Mouse (Mus musculus): ENCODE results near the gene Ephb2. TPM values are rescaled to one million over a fixed set of nuclear protein-coding genes. Genes with fewer than 3 reads are reported as not detected.
A peak's percentile ranks its signal among the peaks of the same experiment; 100 is the strongest.

Gene Ephb2
- polyA plus RNA-seq (2012; rRNA removed): 2.7 and 6.1 TPM in 2 replicates

DNA sequence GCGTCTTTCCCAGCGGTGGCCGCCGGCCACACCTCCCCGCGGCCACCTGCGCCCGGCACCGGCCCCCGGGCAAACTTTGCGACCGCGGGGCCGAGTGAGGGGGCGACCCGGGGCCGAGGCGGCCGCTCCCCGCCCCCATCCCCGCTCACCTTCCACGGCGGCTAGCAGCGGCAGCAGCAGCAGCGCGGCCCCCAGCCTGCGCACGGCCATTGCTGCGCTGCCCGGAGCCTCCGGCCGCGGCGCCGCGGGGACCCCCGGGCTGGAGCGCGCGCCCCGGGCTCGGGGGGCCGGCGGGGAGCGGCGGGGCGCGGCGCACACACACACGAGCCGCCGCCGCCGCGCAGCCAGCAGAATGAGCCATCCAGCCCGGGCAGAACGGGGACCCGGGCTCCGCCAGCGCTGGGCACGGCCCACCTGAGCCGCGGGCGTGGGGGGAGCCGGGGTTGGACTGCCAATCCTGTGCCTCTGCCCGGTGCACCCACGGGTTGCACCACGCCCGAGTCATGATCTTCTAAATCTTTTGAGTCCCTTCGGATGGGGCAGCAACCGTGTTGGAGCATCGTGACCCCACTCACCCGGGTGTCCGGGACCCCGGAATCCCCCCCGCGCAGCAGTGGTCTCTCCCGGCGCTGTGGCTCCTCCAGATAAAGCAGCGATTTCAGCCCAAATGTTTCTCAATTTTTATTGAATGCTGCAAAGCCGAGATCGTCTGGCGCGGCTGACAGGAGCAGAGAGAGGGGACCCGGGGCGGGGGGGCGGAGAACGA is at the start of gene Ephb2:
Gene Ephb2 (minus strand): TSS at position 368 of the 766 bp plus-strand sequence.
- Histone ChIP-seq H3K36me3 (ENCODE audit: control insufficient read depth, insufficient read depth, low read length) (no peaks in the 10 kb centered on the region), H3K4me1 (ENCODE audit: control insufficient read depth, insufficient read depth, insufficient read length) (peaks cover 8% of the 10 kb centered on the region), H3K4me3 (ENCODE audit: extremely low read depth, insufficient read depth, insufficient read length) (peak within 1 kb of the TSS; percentile 45; the same call in 1 of the 2 replicates), H3K27me3 (ENCODE audit: control insufficient read depth, insufficient read depth, low read length) (peaks cover 22% of the 10 kb centered on the region), H3K27ac (ENCODE audit: insufficient read depth, low read length) (peak within 1 kb of the TSS; percentile 48; the same call in 1 of the 2 replicates)
- under 1% methylated on average over 72 of the region's 88 CpGs for WGBS
- peak; percentile 20 to 28 for DNase-seq (ENCODE audit: low read depth in 1 of 2, low spot score in 2 of 2)
- TF ChIP-seq CTCF (IDR thresholded peaks at IDR 0.05; ENCODE audit: extremely low read depth, insufficient read depth, insufficient read length, insufficient replicate concordance): no peak
- TF ChIP-seq POLR2A (IDR thresholded peaks at IDR 0.05; ENCODE audit: low read depth, low read length): no peak

DNA sequence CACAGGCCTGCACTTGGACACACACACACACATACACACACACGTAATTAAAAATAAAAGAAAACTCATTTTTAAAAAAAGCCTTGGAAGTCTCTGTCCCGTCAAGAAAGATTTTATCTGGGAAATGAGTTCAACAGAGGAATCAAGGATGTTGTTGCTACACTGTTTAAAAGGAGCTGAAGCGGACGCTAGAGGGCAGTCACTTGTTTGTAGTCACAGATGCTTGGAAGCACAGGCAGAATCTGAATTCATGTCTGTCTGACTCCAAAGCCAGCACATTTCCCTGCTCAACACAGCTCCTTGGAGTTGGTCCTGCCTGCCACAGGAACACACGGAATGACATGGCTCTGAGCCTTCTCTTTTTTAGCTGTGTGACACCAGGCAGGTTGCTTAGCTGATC is 42.8 kb upstream of the Ephb2 start:
- DNase-seq (ENCODE audit: low read depth in 1 of 2, low spot score in 2 of 2): no peak
- Histone ChIP-seq H3K36me3 (ENCODE audit: control insufficient read depth, insufficient read depth, low read length) (no peaks in the 10 kb centered on the region), H3K27ac (ENCODE audit: insufficient read depth, low read length) (no peak overlapping the region), H3K4me1 (ENCODE audit: control insufficient read depth, insufficient read depth, insufficient read length) (no peaks in the 10 kb centered on the region), H3K27me3 (ENCODE audit: control insufficient read depth, insufficient read depth, low read length) (no peaks in the 10 kb centered on the region), H3K4me3 (ENCODE audit: extremely low read depth, insufficient read depth, insufficient read length) (no peak overlapping the region)
- TF ChIP-seq CTCF (IDR thresholded peaks at IDR 0.05; ENCODE audit: extremely low read depth, insufficient read depth, insufficient read length, insufficient replicate concordance) (no peak), POLR2A (IDR thresholded peaks at IDR 0.05; ENCODE audit: low read depth, low read length) (no peak)
- WGBS: 49% methylated on average over 5 of the region's 5 CpGs

DNA sequence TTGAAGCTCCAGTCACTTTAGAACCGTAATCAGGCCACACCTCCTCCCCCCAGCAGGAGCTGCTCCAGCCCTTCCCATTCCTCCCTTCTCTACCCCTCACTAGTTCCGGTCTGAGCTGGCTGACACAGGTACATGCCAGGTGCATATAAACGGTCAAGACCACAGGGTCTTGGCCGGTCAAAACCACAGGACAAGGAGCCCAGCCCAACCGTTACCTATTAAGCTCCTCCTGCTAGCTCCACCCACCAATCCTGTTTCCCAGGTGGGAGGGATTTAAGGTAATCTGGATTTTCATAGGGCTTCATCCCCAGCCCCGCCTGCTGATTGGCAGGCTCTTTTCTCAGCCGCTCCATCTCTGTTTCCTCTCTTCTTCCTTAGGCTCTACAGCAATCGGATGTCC is 42.4 kb upstream of the Ephb2 start:
- H3K36me3 ChIP-seq (ENCODE audit: control insufficient read depth, insufficient read depth, low read length): no peaks in the 10 kb centered on the region
- H3K27ac ChIP-seq (ENCODE audit: insufficient read depth, low read length): no peak overlapping the region
- no peaks in the 10 kb centered on the region for H3K4me1 ChIP-seq (ENCODE audit: control insufficient read depth, insufficient read depth, insufficient read length)
- no peak for DNase-seq (ENCODE audit: low read depth in 1 of 2, low spot score in 2 of 2)
- H3K27me3 ChIP-seq (ENCODE audit: control insufficient read depth, insufficient read depth, low read length): no peaks in the 10 kb centered on the region
- no peak overlapping the region for H3K4me3 ChIP-seq (ENCODE audit: extremely low read depth, insufficient read depth, insufficient read length)
- WGBS: 71% methylated on average over 8 of the region's 8 CpGs
- TF ChIP-seq POLR2A (IDR thresholded peaks at IDR 0.05; ENCODE audit: low read depth, low read length) (no peak), CTCF (IDR thresholded peaks at IDR 0.05; ENCODE audit: extremely low read depth, insufficient read depth, insufficient read length, insufficient replicate concordance) (no peak)

DNA sequence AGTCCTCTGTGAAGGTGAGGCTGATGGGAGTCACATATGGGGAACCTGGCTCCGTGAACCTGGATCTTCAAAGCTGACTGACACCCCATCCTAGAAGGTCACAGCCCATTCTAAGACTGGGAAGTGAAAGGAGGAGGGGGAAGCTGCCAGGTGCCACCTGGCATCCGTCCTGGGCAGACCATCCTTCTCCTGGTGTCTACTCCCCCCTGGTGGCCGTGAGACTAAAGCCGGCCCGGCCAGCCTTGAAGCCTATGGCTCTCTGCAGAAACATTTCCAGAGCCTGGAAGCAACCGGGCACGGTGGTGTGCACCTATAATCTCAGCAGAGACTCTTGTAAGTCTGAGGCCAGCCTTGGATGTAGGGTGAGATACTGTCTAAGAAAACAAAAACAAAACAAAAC is 41.2 kb upstream of the Ephb2 start:
- TF ChIP-seq CTCF (IDR thresholded peaks at IDR 0.05; ENCODE audit: extremely low read depth, insufficient read depth, insufficient read length, insufficient replicate concordance) (no peak), POLR2A (IDR thresholded peaks at IDR 0.05; ENCODE audit: low read depth, low read length) (no peak)
- H3K4me1 ChIP-seq (ENCODE audit: control insufficient read depth, insufficient read depth, insufficient read length): no peaks in the 10 kb centered on the region
- no peak overlapping the region for H3K27ac ChIP-seq (ENCODE audit: insufficient read depth, low read length)
- 13% methylated on average over 7 of the region's 7 CpGs for WGBS
- no peak for DNase-seq (ENCODE audit: low read depth in 1 of 2, low spot score in 2 of 2)
- no peaks in the 10 kb centered on the region for H3K27me3 ChIP-seq (ENCODE audit: control insufficient read depth, insufficient read depth, low read length)
- H3K36me3 ChIP-seq (ENCODE audit: control insufficient read depth, insufficient read depth, low read length): no peaks in the 10 kb centered on the region
- no peak overlapping the region for H3K4me3 ChIP-seq (ENCODE audit: extremely low read depth, insufficient read depth, insufficient read length)

DNA sequence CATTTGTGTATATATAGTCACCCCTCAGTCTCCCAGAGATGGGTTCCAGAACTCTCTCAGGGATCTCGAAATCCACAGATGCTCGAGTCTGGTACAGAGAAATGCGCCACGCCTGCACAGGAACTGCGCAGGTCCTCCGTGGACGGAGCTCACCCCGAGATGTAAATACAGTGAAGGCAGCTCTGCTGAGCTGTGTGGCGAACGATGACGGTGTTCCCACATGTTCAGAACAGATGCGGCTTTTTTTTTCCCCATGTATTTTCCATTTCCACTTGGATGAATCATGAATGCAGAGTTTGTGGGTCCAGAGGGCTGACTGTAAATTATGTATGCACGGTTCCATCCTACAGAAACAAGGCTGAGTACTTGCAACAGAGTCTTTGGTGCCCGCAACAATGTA is 39.2 kb upstream of the Ephb2 start:
- Histone ChIP-seq H3K4me1 (ENCODE audit: control insufficient read depth, insufficient read depth, insufficient read length) (no peaks in the 10 kb centered on the region), H3K27ac (ENCODE audit: insufficient read depth, low read length) (no peak overlapping the region), H3K27me3 (ENCODE audit: control insufficient read depth, insufficient read depth, low read length) (no peaks in the 10 kb centered on the region), H3K36me3 (ENCODE audit: control insufficient read depth, insufficient read depth, low read length) (no peaks in the 10 kb centered on the region), H3K4me3 (ENCODE audit: extremely low read depth, insufficient read depth, insufficient read length) (no peak overlapping the region)
- TF ChIP-seq POLR2A (IDR thresholded peaks at IDR 0.05; ENCODE audit: low read depth, low read length) (no peak), CTCF (IDR thresholded peaks at IDR 0.05; ENCODE audit: extremely low read depth, insufficient read depth, insufficient read length, insufficient replicate concordance) (no peak)
- WGBS: 90% methylated on average over 14 of the region's 14 CpGs
- no peak for DNase-seq (ENCODE audit: low read depth in 1 of 2, low spot score in 2 of 2)

DNA sequence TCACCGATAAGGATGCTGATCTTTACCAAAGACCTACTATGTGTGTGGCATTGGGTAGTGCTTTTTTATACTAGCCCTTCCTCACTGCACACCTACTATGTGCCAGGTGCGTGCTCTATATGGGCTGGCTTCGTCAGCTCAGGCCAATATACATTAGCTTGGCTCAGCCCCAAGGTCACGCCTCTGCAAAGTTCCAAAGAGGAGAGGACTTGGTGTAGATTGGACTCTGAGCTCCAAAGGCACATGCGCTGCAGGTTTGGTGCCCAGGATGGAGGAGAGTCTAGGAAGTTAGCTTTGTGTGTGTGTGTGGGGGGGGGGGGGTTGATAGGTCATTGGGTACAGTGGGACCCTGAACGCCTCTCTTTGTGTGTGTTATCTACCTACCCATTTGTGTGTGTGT is 32.6 kb upstream of the Ephb2 start:
- Histone ChIP-seq H3K36me3 (ENCODE audit: control insufficient read depth, insufficient read depth, low read length) (no peaks in the 10 kb centered on the region), H3K4me1 (ENCODE audit: control insufficient read depth, insufficient read depth, insufficient read length) (no peaks in the 10 kb centered on the region), H3K27me3 (ENCODE audit: control insufficient read depth, insufficient read depth, low read length) (no peaks in the 10 kb centered on the region), H3K27ac (ENCODE audit: insufficient read depth, low read length) (no peak overlapping the region), H3K4me3 (ENCODE audit: extremely low read depth, insufficient read depth, insufficient read length) (no peak overlapping the region)
- WGBS: 89% methylated on average over 6 of the region's 6 CpGs
- TF ChIP-seq CTCF (IDR thresholded peaks at IDR 0.05; ENCODE audit: extremely low read depth, insufficient read depth, insufficient read length, insufficient replicate concordance): no peak
- TF ChIP-seq POLR2A (IDR thresholded peaks at IDR 0.05; ENCODE audit: low read depth, low read length): no peak
- no peak for DNase-seq (ENCODE audit: low read depth in 1 of 2, low spot score in 2 of 2)

DNA sequence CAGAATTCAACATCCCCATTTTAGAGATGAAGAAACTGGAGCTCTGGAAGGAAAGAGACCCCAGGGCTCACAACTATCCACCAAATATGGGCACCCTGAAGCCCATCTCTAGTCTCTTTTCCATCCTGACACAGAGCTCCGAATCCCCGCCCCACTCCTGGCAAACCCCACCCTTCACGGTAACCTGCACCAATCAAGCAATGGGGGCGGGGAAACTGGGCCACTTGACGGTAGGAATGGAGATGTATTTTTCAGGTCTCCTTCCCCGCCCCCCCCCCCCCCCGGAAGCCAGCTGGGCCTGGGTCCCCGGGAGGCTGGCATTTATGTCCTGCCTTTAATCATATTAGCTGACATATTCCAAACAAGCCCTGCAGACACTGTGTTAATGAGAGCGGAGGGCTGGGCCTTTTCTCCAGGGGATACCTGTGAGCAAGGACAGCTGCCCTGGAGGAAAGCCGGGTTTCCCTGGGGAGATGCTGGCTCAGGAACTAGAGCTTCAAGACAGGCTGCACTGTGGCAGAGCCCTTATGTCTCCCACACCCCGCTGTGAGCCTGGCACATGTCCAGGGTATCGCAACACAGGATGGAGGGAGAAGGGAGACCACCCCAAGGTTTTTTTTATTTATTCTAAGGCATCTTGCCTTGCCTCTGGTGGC is 32.0 kb upstream of the Ephb2 start:
- Histone ChIP-seq H3K27ac (ENCODE audit: insufficient read depth, low read length) (no peak overlapping the region), H3K4me3 (ENCODE audit: extremely low read depth, insufficient read depth, insufficient read length) (no peak overlapping the region), H3K27me3 (ENCODE audit: control insufficient read depth, insufficient read depth, low read length) (no peaks in the 10 kb centered on the region), H3K36me3 (ENCODE audit: control insufficient read depth, insufficient read depth, low read length) (no peaks in the 10 kb centered on the region), H3K4me1 (ENCODE audit: control insufficient read depth, insufficient read depth, insufficient read length) (no peaks in the 10 kb centered on the region)
- TF ChIP-seq CTCF (IDR thresholded peaks at IDR 0.05; ENCODE audit: extremely low read depth, insufficient read depth, insufficient read length, insufficient replicate concordance): no peak
- no peak for TF ChIP-seq POLR2A (IDR thresholded peaks at IDR 0.05; ENCODE audit: low read depth, low read length)
- no peak for DNase-seq (ENCODE audit: low read depth in 1 of 2, low spot score in 2 of 2)
- WGBS: 41% methylated on average over 12 of the region's 12 CpGs

Measured in spleen, adult 2 months (tissue).